Mouse (Mus musculus) testis, adult 2 months (tissue): ENCODE measurements around the gene Galnt10. TPM values are rescaled to one million over a fixed set of nuclear protein-coding genes. Genes with fewer than 3 reads are reported as not detected.

Experiments used
- H3K27ac ChIP-seq: fragments of 200-500 bp; 2 replicates; pipeline ENCODE4 v1.5.1; 2012; ENCODE audit warnings: low read depth, low read length; ENCODE audit not compliant: control insufficient read depth, insufficient read depth
- H3K27me3 ChIP-seq: fragments of 200-500 bp; 2 replicates; pipeline ENCODE4 v1.6.1; 2012; ENCODE audit warnings: mild to moderate bottlenecking, low read length, moderate library complexity; ENCODE audit not compliant: control insufficient read depth, insufficient read depth
- H3K36me3 ChIP-seq: fragments of 200-500 bp; 2 replicates; pipeline ENCODE4 v1.6.1; 2012; ENCODE audit warnings: mild to moderate bottlenecking, low read length; ENCODE audit not compliant: control insufficient read depth, insufficient read depth
- H3K4me1 ChIP-seq: fragments of 200-500 bp; 2 replicates; pipeline ENCODE4 v1.6.1; 2012; ENCODE audit warnings: low read length; ENCODE audit not compliant: control insufficient read depth, insufficient read depth
- H3K4me3 ChIP-seq: fragments of 200-500 bp; 2 replicates; pipeline ENCODE4 v1.5.1; 2012; ENCODE audit warnings: low read depth, mild to moderate bottlenecking, low read length, moderate library complexity, mixed read lengths; ENCODE audit not compliant: control insufficient read depth
- CTCF ChIP-seq: fragments of 200-500 bp; IDR thresholded peaks from 2 replicates; pipeline ENCODE4 v1.5.1; 2012; ENCODE audit warnings: low read depth, mild to moderate bottlenecking, inconsistent platforms, low read length, moderate library complexity; ENCODE audit not compliant: control insufficient read depth, insufficient read depth, insufficient replicate concordance
- POLR2A ChIP-seq: fragments of 200-500 bp; IDR thresholded peaks from 2 replicates; pipeline ENCODE4 v1.6.1; 2012; ENCODE audit warnings: low read depth, mild to moderate bottlenecking, inconsistent platforms, low read length, moderate library complexity; ENCODE audit not compliant: control insufficient read depth
- polyA plus RNA-seq: library from polyadenylated mRNA; depleted of rRNA; stranded (reverse); fragments of >200 nt; gene quantifications from 2 replicates; pipeline ENCODE4 v1.2.3, GENCODE M21; 2012

Galnt10 gene
- polyA plus RNA-seq, 1 experiment: 25.9 TPM

- TF ChIP-seq POLR2A (no peak), CTCF (no peak)
- Histone ChIP-seq H3K27me3 (no peaks in the 10 kb centered on the region), H3K4me3 (no peak overlapping the region), H3K36me3 (no peaks in the 10 kb centered on the region), H3K27ac (no peak overlapping the region), H3K4me1 (no peaks in the 10 kb centered on the region)
These were observed 118.9 kb downstream of the Galnt10 start for GRCm38 (mm10) chr11:57764124-57764523.

- Histone ChIP-seq H3K36me3 (no peaks in the 10 kb centered on the region), H3K4me1 (no peaks in the 10 kb centered on the region)
These were observed 121.4 kb downstream of the Galnt10 start for GRCm38 (mm10) chr11:57766617-57767016.

GRCm38 (mm10) chr11:57767171-57767570 lies 121.9 kb downstream of the Galnt10 start:
- Histone ChIP-seq H3K4me3 (peak overlapping the region; percentile 8), H3K36me3 (no peaks in the 10 kb centered on the region), H3K27me3 (no peaks in the 10 kb centered on the region), H3K27ac (no peak overlapping the region), H3K4me1 (no peaks in the 10 kb centered on the region)
- no peak for TF ChIP-seq CTCF
- no peak for TF ChIP-seq POLR2A

More at GRCm38 (mm10) chr11:57766617-57767016, 121.4 kb downstream of the Galnt10 start:
- Histone ChIP-seq H3K27me3 (no peaks in the 10 kb centered on the region), H3K27ac (no peak overlapping the region), H3K4me3 (peak overlapping the region; percentile 33)
- TF ChIP-seq POLR2A: no peak
- TF ChIP-seq CTCF: no peak

GRCm38 (mm10) chr11:57770776-57771175 lies 125.5 kb downstream of the Galnt10 start:
- H3K4me3 ChIP-seq: no peak overlapping the region
- TF ChIP-seq POLR2A: no peak
- no peak for TF ChIP-seq CTCF
- H3K36me3 ChIP-seq: no peaks in the 10 kb centered on the region
- no peaks in the 10 kb centered on the region for H3K4me1 ChIP-seq
- H3K27me3 ChIP-seq: no peaks in the 10 kb centered on the region
- no peak overlapping the region for H3K27ac ChIP-seq

- TF ChIP-seq POLR2A (no peak), CTCF (no peak)
- no peak overlapping the region for H3K27ac ChIP-seq
- H3K4me3 ChIP-seq: no peak overlapping the region
- H3K4me1 ChIP-seq: no peaks in the 10 kb centered on the region
- no peaks in the 10 kb centered on the region for H3K36me3 ChIP-seq
- no peaks in the 10 kb centered on the region for H3K27me3 ChIP-seq
These were observed 126.4 kb downstream of the Galnt10 start for GRCm38 (mm10) chr11:57771676-57772075.

- no peaks in the 10 kb centered on the region; the same call in 1 of the 2 replicates for H3K4me1 ChIP-seq
- TF ChIP-seq POLR2A: no peak
- TF ChIP-seq CTCF: no peak
- H3K36me3 ChIP-seq: no peaks in the 10 kb centered on the region
- no peak overlapping the region for H3K4me3 ChIP-seq
- no peaks in the 10 kb centered on the region for H3K27me3 ChIP-seq
- no peak overlapping the region for H3K27ac ChIP-seq
These were observed 128.2 kb downstream of the Galnt10 start for GRCm38 (mm10) chr11:57773479-57773878.

- no peak overlapping the region for H3K27ac ChIP-seq
- no peaks in the 10 kb centered on the region; the same call in 1 of the 2 replicates for H3K4me1 ChIP-seq
- no peaks in the 10 kb centered on the region for H3K27me3 ChIP-seq
These were observed 128.7 kb downstream of the Galnt10 start for GRCm38 (mm10) chr11:57773936-57774335.

GRCm38 (mm10) chr11:57775868-57776267 lies 130.6 kb downstream of the Galnt10 start:
- H3K4me1 ChIP-seq: no peaks in the 10 kb centered on the region; the same call in 1 of the 2 replicates
- TF ChIP-seq CTCF (no peak), POLR2A (no peak)
- H3K27me3 ChIP-seq: no peaks in the 10 kb centered on the region
- no peak overlapping the region for H3K27ac ChIP-seq
- H3K4me3 ChIP-seq: no peak overlapping the region
- no peaks in the 10 kb centered on the region for H3K36me3 ChIP-seq

More at GRCm38 (mm10) chr11:57773936-57774335, 128.7 kb downstream of the Galnt10 start:
- no peak overlapping the region for H3K4me3 ChIP-seq
- no peaks in the 10 kb centered on the region for H3K36me3 ChIP-seq
- no peak for TF ChIP-seq POLR2A
- no peak for TF ChIP-seq CTCF
